Mouse (Mus musculus) liver, embryonic 14.5 days (tissue): ENCODE data around the gene Rps11.

Experiments used
- CTCF ChIP-seq: IDR thresholded peaks from 2 replicates; pipeline ENCODE4 v1.5.1; 2016; ENCODE audit warnings: antibody characterized with exemption, low read depth, control low read depth
- EP300 ChIP-seq: IDR thresholded peaks from 2 replicates; pipeline ENCODE4 v1.6.1; 2016; ENCODE audit warnings: antibody characterized with exemption, low read depth

GRCm38 (mm10) chr7:45102940-45103585, 21.2 kb downstream of the Rps11 start:
- TF ChIP-seq CTCF (no peak), EP300 (no peak)
